Mouse (Mus musculus) frontal cortex, postnatal 14 days (tissue): ENCODE measurements at regions not wholly inside any gene's neighbourhood (a gene's known extent, or its start where the extent isn't known, plus 50 kb on each side); places are given as distances from the start of the nearest gene placed in this dataset.

Experiments used
- DNase-seq, 2 experiments: peaks; one replicate each; pipeline ENCODE4 v3.0.0; 2022; ENCODE audit warnings: low spot score in 2 of 2

DNA sequence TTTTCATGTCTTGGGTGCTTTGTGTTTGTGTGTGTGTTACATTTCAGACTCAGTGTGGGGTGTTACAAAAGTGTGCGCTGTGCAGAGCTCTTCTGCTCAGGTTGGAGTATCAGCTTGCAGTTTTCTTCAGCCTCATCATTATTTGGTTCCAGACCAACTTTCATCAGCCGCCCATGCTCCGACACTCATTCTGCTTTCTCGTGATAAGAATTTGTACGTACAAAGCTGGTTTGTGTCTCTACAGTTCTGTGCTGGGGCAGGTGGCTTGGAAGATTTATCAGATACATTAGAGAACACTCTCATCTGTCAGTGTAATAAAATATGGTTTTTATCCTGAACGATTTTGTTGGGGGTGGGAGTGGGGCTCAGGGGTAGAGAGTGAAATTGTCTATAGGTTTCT is 332.8 kb upstream of the Tnp1 start:
- no peak for DNase-seq

DNA sequence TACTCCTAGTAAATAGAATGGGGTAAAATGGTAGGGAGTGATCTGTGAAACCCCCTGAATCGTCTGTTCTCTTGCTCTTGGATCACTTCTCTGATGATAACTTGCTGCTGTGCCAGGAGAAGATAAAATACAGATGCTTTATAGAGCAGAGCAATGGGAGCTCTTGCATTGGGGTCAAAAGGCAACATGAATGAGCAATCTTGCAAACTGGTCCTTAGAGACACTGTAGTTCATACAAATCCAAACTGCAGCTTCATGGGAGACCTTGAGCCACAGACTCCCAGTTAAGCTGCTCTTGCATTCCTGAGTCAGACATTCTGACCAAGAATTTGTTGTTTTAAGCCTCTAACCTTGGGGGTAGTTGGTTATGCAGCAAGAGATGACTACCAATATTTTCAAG is 328.9 kb upstream of the Tnp1 start:
- DNase-seq = no peak

DNA sequence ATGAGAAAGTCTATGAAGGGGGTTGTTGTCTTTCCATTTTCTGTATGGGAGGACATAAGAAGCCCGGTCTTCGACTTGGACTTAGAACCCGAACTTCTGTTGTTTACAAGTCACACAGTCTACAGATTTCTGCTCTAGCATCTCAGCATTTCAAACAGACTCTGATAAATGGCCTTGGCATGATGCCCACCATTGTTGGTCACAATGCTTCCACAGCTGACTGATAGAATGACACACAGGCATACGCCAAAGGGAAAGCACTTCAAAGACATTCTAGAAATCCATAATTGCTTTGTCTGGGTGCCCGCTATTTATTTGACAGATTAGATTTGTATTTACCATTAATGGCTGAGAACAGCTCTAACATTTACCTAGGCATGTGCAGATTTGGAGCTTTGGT is 326.2 kb upstream of the Tnp1 start:
- DNase-seq = no peak

- DNase-seq = no peak
Measured at GRCm38 (mm10) chr1:73337401-73337800, 321.7 kb upstream of the Tnp1 start.

DNA sequence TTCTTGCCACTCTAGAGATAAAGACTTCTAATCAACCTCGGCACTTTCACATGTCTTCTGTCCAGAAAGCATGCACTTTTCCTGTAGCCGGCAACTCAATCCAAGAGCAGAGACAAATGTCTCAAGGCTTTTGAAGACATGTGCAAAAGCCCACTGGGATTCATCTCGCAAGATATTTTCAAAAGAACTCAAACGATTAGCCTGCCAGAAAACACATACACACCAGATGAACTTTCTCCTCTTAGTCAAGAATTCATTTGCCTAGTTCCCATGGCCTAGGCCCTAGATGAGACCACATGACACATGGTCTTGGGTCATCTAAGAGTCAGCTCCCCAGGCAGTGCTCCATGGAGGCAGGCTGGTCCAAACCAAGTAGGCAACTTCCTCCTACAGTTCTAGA is 293.8 kb upstream of the Tnp1 start:
- no peak for DNase-seq

DNA sequence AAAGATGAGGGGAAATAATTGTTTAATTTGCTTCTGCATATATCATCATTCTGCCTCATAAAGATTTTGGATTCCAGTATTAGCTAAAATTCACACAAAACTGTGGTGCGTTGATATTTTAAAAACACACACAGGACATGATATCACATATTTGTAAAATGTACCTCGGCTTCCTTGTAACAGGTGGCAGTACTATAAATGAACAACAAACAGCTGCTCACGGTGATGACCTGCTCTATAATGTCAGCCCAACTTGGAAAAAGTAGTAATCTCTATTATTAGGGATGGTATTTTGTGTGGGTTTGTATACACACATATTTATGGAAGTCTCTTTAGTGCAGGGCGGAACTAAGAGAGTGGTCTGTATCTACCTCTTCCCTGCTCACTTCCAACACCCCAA is 292.7 kb upstream of the Tnp1 start:
- DNase-seq = no peak

GRCm38 (mm10) chr1:73307194-73307593 is 291.5 kb upstream of the Tnp1 start:
- no peak for DNase-seq

- no peak for DNase-seq
Measured at GRCm38 (mm10) chr1:73299978-73300688, 284.4 kb upstream of the Tnp1 start.

GRCm38 (mm10) chr1:73285342-73285741 is 269.6 kb upstream of the Tnp1 start:
- DNase-seq = no peak

DNA sequence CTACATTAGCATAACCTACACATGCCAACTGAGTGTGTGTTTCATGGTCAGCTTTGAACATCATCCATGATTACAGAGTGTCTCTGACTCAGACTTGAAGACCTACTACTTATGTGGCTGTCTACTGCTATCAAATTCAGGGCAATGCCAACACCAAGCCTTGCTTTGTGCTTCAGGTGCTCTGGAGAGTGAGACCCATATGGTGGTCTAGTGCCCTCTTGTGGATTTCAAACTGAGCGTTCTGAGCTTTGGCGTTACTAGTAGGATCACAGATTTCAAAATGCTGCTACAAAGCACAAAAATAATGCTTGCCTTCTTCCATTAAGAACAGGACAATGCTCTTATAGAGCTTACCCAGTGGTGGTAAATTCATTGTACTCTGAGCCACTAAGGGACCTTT is 258.8 kb upstream of the Tnp1 start:
- no peak for DNase-seq

GRCm38 (mm10) chr1:73270787-73271391 is 255.2 kb upstream of the Tnp1 start:
- no peak for DNase-seq

DNA sequence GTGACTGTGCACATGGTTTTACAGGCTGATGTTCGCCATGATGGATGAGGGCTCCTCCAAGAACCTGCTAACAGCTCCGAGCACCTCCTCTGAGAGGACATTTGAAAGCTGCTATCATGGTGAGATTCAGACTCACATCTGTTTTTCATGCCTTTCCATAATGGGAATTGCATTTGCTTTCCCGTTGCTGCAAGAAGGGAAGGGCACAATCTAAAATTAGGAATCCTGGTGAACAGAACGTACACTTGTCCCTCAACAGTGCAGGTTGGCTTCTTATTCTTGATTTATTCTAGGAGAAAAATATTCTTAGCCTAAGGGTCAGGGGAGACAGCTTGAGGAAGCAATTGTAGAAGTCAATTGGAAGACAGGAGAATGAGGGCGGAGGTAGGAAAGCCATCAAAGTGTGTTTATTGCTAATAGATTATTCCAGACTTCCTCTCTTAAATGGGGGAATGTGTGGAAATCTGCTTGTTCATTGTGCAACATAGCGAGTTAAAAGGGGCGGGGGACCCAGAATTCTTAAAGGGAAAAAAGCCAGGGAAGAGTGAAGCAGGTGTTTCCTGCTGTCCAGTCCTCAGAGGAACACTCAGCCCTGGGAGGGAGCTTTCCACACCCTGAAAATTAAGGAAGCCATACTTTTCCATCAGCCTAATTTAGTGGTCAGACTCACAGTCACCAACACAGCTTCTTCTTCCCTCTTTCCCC is 253.5 kb upstream of the Tnp1 start:
- DNase-seq = no peak

GRCm38 (mm10) chr1:73265009-73265408 is 249.3 kb upstream of the Tnp1 start:
- peak in 1 of 2 experiments; percentile 6 for DNase-seq

- DNase-seq = no peak
Measured at GRCm38 (mm10) chr1:73264245-73264644, 248.5 kb upstream of the Tnp1 start.

DNA sequence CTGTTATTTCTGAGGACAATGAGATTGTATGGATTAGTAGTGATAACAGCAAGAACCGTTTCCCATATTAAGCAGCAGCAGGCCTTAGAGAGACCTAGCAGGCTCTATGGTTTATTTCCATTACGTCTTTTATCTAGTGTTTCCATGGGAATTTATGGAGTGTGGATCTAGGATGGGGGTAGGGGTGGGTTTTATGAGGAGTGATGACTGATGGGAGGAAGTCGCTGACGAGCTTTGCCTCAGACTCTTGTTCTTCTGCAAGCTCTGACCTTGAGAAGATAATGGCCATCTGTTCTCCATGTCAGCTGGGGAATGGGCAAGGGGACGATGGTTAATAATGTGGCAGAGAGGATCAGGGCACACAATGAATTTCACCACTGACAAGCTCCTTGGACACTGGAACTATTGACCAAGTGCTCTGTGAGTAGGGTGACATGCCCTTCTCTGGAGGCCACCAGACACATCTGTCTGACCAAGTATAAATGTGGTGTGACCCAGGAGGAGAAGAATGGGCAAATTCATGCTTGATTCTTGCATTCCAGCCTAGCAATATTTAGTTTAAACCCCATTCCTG is 243.9 kb upstream of the Tnp1 start:
- no peak for DNase-seq

DNA sequence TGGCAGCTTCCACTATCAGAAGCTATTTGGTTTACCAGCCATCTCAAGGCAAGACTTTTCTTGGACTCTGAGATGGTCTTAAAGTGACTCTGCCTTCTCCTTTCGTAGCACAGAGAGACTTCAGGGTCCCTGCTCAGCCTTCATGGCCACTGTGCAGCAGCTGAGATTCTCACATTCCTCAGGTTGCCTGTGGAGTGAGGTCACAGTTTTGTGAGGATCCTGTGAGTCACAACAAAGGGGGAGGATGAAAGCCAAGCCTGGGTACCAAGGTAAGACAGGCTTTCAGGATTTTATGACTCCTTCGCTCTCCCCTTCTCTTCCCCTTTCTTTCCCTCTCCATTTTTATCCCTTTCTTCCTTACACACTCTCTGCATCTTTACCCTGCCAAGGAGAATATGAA is 241.6 kb upstream of the Tnp1 start:
- DNase-seq = no peak

GRCm38 (mm10) chr1:73251911-73252356 is 236.2 kb upstream of the Tnp1 start:
- DNase-seq = no peak

GRCm38 (mm10) chr1:73244016-73244415 is 228.3 kb upstream of the Tnp1 start:
- no peak for DNase-seq

GRCm38 (mm10) chr1:73242290-73242689 is 226.6 kb upstream of the Tnp1 start:
- no peak for DNase-seq

DNA sequence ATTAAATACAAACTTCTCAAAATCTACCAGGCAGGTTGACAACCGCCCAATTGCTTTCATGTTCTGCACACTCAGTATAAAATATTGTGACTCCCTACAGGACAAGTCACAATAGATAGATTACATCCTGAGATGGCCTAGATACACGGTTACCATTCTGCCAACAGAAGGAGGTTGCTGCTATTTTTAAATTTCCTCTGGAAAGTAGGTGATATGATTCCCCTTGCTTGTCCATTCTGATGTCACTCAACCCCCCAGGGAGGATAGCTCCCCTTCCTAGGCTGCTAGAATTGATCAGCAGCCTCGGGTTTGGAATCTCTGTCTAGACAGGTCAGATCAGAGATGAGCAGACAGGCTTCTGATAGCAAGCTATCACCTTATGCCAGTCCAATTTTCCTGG is 221.2 kb upstream of the Tnp1 start:
- DNase-seq = no peak

DNA sequence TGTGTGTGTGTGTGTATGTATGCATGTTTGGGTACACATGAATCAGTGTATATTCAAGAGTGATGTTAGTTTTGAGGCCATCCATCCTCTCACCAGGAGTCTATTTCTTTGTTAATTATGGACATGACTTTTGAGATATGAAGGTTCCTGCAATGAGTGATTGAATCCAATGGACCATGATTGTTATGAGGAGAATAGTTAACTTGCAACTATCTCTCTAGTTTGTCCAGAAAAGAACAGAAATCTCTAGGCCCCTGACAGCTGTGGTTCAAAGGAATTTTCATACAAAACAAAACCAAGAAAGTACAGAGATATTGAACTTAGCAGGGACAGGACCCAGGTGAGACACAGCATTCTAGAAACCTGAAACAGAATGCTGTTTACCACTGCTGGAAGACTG is 217.9 kb upstream of the Tnp1 start:
- DNase-seq = no peak

DNA sequence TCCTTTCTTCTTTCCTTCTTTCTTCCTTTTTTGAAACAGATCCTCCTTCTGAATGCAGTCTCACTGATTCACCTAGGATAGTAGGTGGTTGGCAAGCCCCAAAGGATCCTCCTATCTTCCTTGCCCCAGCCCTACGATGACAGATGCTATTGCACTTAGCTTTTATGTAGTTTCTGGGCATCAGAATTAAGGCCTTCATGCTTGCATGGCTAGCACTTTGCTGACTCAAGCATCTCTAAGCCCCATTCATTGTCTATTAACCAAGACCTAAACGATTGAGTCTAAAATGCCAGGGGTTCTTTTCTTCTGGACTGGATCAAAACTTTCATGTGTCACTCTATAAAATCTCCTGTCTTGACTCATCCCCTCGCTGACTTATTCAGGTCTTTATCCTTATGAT is 217.3 kb upstream of the Tnp1 start:
- DNase-seq = no peak

GRCm38 (mm10) chr1:73230611-73231010 is 214.9 kb upstream of the Tnp1 start:
- DNase-seq = no peak
